Mouse (Mus musculus): ENCODE results near the gene Arhgef10l.
"Not testable (repeated sequence)": the region's sequence is repeated elsewhere in the genome, so short reads cannot be mapped to it uniquely, and the experiment has no call there.

The Arhgef10l gene

DNA sequence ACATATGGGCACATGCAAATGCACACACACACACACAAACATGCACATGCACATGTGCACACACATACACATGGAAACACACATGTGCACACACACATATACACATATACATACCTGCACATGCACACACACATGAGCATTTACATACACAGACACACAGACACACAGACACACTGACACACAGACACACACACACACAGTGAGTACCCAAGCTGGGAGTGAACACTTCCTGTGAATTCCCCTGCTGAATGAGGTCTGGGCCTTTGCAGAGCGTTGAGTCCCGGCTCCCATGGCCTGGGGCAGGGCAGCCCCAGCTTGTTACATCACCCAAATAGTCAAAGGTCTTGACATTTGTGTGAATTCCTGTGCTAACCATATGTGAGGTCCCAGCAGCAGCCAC is 96.4 kb downstream of the Arhgef10l start:
- no peak for DNase-seq (ENCODE audit: low spot score)

DNA sequence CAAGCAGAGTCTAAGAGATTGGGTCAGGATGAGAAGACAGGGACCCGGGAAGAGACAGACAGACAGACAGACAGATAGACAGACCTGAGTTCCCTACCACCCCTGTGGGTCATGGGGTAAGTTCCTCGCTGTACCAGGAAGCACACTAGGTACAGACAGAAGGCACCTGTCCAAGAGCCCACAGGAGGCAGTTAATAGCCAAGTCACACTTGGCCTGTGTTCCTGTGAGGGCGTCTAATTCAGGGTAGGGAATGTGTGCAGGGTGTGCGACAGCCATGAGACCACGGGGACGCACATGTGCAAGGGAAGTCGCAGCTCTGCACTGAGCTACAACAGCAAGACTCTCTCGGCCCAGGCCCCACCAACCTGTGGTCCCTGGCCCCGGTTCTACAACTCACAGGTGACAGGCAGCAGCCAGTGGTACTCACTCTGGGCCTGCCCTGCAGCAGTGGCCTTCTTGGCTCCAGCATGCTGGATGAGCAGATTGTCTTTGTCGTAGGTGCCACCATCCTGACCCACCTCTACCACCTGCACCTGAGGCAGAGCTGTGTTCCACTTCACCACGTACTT is 97.8 kb downstream of the Arhgef10l start:
- DNase-seq (ENCODE audit: low spot score): no peak

- peak; percentile 36 for DNase-seq (ENCODE audit: low spot score)
Observed at GRCm38 (mm10) chr4:140566785-140567184, 99.0 kb downstream of the Arhgef10l start.

DNA sequence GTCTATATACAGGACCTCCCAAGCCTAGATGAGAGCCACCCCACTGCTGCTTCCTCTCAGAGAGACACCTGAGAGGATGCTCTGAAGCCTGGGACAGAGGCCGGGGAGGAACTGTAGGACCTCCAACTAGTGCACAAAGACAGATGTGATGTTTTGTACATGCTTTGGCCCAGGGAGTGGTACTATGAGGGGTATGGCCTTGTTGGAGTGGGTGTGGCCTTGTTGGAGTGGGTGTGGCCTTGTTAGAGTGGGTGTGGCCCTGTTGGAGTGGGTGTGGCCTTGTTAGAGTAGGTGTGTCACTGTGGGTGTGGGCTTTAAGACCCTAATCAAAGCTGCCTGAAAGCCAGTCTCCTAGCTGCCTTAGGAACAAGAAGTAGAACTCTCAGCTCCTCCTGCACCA is 101.4 kb downstream of the Arhgef10l start:
- DNase-seq (ENCODE audit: low spot score): not testable (repeated sequence)

DNA sequence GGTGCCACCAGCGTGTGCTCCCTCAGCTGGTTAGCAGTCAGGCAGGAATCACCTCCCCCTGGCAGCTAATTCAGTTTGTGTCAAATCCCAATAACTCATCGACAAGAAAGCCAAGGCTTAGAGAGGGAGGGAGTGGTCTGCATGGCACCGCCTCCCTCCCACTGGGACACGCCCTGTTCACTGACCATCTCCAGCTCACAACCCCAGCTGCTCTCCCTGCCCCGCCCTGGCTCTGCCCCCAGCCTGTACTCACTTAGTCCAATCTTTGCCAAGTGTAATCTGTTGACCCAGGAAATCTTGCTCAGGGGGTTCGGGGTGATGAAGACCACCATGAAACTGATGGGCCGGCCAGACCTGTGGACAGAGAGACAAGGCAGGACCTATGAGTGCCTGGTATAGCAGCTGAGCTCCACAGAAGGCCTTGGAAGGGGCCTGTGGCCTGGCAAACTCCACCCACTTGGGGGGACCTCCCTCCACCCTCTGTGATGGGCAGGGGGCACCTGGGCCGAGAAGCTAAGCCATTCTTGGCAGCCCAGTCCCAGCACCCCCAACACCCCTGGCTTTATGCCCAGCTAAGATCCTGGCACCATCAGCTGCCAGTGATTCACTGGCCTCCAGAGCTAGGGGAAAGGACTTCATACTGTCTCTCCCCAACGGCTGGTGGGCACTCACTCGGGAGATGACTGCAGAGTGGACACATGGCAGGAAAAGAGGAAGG is 103.2 kb downstream of the Arhgef10l start:
- DNase-seq (ENCODE audit: low spot score): no peak

DNA sequence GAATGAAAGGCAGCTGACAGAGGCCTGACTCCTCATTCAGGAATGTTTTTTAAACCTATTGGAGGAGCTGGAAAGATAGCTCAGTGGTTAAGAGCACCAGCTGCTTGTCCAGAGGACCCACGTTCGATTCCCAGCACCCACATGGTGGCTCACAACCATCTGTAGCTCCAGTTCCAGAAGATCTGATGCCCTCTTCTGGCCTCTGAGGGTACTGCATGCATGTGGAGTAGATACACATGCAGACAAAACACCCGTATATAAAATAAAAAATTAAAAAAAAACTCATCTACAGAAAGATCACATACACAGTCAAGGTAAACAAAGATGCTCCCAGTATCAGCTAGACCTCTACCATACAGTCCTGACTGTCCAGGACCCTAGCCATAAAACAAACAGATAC is 104.1 kb downstream of the Arhgef10l start:
- DNase-seq (ENCODE audit: low spot score): no peak

DNA sequence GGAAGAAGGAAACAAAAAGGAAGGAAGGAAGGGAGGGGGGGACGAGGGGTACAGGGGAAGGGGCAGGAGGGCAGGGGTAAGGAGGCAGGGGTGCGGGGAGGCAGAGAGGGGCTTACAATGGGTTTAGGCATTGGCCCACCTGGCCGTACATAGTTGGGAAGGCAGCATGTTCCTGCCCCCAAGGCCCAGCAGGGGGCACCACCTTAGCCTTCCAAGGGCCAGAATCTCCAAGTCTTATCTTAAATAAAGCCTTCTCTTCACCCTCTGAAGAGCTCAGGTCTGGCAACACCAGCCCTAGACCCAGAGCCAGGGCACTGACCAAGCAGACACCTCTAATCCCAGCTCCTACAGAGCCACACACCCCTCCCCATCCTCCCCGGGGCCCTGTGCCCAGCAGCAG is 106.0 kb downstream of the Arhgef10l start:
- no peak for DNase-seq (ENCODE audit: low spot score)

GRCm38 (mm10) chr4:140558193-140558592 is 107.6 kb downstream of the Arhgef10l start:
- no peak for DNase-seq (ENCODE audit: low spot score)

DNA sequence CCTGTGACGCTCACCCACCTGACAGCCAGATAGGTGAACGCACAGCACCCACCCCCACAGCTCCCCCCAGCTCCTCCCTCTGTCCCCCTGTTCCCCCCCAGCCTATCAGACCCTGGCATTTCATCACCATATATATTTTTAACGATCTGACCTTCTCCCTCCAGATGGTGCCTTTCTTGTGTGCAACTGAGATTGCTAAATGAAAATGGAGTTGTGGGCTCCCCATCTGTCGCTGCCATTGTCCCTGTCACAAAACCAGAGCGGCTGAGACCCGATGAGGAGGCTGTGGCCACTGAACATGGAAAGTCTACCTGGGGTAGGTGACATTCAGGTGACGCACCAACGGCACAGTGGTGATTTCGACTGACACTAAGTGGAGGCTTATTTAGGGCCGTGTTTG is 109.3 kb downstream of the Arhgef10l start:
- DNase-seq (ENCODE audit: low spot score): no peak

DNA sequence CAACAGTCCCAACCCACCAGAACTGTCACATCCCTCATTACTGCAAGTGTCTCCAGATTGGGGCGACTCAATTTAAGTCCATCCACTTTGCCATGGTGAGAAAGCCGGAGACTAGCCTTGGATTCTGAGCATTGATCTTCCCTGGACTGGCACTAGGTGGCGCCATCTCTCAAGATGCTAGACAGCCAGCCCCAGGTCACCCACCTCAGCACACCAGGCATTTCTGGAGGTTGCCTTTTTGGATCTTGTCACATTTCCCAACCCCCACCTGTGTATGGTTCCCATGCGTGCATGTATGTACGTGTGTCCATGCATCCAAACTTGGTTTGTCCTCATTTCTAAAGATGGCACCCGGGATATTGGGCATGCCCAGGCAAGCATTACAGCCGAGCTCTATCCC is 110.5 kb downstream of the Arhgef10l start:
- DNase-seq (ENCODE audit: low spot score): peak; percentile 74

GRCm38 (mm10) chr4:140554552-140554951 is 111.3 kb downstream of the Arhgef10l start:
- DNase-seq (ENCODE audit: low spot score): no peak

DNA sequence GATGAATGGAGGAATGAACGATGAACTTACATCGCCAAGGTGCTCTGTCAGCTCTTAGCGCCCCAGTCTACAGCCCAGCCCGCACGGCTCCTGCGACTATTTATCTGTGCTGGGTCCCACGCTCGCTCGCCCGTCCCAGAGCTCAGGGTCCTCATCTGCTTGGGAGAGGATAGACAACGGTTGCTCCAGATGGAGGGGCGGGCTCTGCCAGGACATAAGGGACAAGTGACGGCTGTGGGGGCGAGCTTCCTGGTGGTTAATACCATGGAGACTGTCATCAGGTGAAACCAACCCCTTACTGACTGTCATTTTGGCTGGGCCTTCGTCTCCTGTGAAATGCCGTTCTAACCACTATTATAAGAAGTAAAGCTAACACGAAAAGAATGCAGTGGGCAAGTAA is 114.0 kb downstream of the Arhgef10l start:
- peak; percentile 40 for DNase-seq (ENCODE audit: low spot score)

GRCm38 (mm10) chr4:140550670-140551069 is 115.1 kb downstream of the Arhgef10l start:
- no peak for DNase-seq (ENCODE audit: low spot score)

- DNase-seq (ENCODE audit: low spot score): peak; percentile 36
Observed at GRCm38 (mm10) chr4:140549975-140550374, 115.8 kb downstream of the Arhgef10l start.

- peak; percentile 47 for DNase-seq (ENCODE audit: low spot score)
Observed at GRCm38 (mm10) chr4:140547488-140547887, 118.3 kb downstream of the Arhgef10l start.

DNA sequence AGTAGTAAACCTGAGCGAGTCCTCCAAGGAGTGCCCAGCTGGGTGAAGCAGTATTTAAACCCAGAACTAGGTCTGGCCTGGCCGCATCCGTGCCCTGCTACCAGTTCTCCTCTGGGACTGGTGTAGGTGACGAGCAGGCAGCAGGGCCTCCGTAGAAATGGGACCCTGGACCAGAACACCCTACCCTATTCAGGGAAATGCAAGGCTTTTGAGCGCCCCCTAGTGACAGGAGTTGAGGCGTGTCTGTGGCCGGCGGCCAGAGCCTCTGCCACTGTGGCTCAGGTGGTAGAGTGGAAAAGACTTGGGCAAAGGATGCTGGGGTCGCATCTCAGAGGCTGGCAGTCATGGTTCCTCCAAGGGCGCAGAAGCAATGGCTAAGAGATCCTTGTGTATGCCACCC is 126.7 kb downstream of the Arhgef10l start:
- peak; percentile 70 for DNase-seq (ENCODE audit: low spot score)

- no peak for DNase-seq (ENCODE audit: low spot score)
Observed at GRCm38 (mm10) chr4:140537561-140538021, 128.2 kb downstream of the Arhgef10l start.

GRCm38 (mm10) chr4:140535323-140535722 is 130.5 kb downstream of the Arhgef10l start:
- DNase-seq (ENCODE audit: low spot score): no peak

DNA sequence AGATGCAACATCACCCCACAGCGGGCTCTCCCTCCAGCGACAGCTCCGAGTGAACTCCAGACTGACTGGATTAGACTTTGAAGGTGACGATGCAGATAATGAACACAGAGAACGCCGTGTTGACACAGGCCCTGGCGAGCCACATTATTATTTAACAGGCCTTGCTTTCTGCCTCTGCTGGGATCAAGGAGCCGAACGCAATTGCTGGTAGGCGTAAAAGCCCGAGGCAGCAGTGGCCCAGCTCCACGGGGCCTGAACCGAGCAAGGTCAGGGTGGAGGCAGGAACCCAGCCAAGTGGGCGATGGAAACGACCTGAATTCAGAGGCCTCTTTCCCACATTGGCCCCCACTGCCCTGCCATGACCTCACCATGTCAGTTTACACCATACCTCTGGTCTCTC is 133.5 kb downstream of the Arhgef10l start:
- DNase-seq (ENCODE audit: low spot score): no peak

DNA sequence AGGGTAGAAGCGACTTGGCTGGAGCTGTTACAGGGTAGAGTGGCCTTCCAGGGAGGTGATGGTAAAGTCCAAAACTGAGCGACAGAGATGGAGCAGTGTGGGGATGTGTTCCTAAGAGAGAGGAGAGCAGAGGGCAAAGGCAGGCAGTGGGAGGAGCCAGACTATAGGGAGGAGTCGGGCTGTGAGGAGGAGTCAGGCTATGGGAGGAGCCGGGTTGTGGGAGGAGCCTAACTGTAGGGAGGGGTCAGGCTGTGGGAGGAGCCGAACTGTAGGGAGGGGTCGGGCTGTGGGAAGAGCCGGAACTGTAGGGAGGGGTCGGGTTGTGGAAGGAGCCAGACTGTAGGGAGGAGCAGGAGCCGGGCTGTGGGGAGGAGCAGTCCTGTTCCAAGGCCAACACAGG is 134.8 kb downstream of the Arhgef10l start:
- DNase-seq (ENCODE audit: low spot score): no peak

- DNase-seq (ENCODE audit: low spot score): no peak
Observed at GRCm38 (mm10) chr4:140529735-140530134, 136.1 kb downstream of the Arhgef10l start.

DNA sequence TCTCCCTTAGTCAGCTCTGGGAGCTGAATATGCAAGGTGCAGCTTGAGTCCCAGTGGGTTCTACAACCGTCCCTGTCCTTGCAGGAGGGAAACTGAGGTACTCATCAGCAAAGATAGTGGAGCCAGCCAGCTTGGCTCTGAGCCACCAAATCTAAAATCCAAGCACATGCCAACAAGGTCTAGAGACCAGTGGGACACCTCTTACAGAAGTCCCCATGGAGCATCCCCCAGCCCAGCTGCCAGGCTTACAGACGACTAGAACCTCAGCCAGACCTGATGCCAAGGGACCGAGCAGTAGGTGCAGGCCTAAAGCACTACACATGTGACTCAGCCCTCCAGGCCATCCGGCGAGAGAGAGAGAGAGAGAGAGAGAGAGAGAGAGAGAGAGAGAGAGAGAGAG is 137.4 kb downstream of the Arhgef10l start:
- DNase-seq (ENCODE audit: low spot score): no peak

DNA sequence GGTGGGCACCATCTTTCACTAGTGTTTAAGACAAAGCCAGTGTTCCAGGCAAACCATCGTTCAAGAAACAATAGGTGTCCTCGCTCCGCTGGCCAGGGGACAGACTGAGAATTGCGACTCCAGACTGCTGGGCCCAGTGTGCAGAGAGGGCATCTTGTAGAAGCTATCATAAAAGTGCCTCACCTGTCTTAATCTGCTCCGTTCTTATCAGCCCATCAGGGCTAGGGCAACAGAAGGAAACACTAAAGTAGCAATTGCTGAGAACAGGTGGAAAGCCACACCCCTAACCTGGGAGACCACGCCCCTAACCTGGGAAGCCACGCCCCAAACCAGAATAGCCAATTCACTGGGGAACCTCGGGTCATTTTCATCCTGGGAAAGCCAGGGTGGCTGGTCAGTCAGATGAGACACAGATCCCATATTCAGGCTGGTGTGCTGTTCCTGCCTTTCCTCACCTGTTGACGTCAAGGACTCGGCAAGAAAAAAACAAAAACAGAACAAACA is 140.1 kb downstream of the Arhgef10l start:
- no peak for DNase-seq (ENCODE audit: low spot score)

DNA sequence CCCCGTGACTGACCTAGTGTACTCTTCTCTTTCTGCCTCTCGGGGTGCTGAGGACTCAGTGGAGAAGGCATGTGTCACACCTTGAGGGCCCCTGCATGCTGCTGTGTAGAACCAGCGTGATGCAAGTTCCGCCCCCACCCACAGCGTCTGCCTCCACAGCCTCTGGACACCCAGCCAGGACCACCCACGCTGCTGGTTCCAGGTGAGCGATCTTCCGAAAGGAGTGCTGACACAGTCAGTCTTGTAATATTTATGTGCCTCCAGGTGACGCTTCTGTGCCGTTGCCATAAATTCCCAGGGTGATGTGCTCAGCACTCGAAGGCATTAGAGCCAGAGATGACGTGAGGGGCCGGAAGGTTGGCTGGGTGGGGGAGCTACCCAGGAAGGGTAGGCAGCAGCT is 140.9 kb downstream of the Arhgef10l start:
- no peak for DNase-seq (ENCODE audit: low spot score)
